Mouse (Mus musculus): ENCODE results near the gene Gprc5c. TPM values are rescaled to one million over a fixed set of nuclear protein-coding genes. Genes with fewer than 3 reads are reported as not detected.

The Gprc5c gene
- 24.3 TPM for polyA plus RNA-seq (2014; fragmentation: Illumina TruSeq; extraction: RNeasy Lipid Tissue Mini Kit (QIAGEN cat#74804); ENCODE audit: low read depth, low replicate concordance)

DNA sequence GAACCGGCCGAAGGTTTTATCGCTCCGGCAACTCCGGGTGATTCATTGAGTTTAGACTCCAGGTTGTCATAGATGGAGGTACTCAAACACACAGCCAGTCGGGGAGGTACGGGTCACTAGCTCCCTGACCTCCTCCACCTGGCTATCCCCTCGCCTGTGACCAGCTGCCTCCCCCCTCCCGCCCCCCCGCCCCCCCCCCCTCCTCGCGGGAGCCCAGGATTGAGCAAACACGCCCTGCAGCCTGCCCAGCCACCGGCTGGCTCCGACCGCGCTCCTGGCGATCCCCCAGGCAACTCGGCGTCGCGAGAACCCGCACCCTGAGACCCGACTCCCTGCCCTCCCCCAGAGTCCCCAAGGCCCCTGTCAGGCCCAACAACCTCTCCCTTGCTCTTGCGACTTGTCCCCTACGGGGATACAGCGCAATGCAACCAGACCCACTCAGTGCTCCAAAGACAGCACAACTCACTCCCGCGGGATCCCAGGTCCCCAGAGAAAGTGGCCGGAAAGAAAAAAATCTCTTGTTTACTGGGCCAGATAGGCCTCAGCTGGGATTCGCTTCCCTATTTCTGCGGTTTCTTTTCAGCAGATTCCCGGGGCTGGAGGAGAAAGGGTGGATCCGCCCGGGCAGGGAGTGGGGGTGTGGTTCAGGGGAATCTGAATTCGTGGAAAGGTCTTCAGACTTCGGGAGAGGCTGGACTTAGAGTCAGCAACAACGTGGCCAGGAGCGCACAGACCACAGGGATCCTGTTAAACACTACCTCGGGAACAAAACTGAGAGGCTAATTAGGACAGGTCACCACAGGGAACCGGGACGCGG is at the start of gene Gprc5c:
Gprc5c (plus strand) TSS at position 701 of the 817 bp plus-strand sequence.

DNA sequence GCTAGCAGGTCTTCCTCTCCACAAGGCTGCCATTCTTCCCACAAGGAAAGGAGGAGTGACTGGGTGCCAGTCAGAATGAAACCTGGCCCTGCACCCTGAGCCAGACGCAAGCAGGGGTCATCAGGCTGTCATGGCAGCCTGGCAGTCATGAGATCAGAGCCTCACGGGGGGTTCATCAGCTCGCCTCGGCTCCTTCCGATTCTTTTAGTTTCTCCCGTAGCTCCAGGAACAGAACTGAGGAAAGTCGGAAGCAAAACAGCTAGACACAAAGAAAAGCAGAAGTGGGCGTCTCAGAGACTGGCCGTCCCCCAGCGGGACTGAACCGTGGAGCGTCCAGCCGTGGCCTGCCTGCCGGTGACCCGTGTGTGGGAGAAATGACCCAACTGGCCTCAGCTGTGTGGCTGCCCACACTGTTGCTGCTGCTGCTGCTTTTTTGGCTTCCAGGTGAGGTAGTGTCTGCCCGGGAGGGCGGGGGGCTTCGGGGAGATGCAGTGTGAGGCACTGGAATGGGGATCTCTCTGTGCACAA is 39.1 kb downstream of the Gprc5c start, which contains the start of gene Cd300a:
Cd300a (plus strand) TSS at position 51 of the 528 bp plus-strand sequence.

Other genes with a start within 250 kb of the Gprc5c start
- gene Rpl38, start 182.6 kb upstream of the Gprc5c start, polyA plus RNA-seq (2014; fragmentation: Illumina TruSeq; extraction: RNeasy Lipid Tissue Mini Kit (QIAGEN cat#74804); ENCODE audit: low read depth, low replicate concordance): 170 TPM
- 1.9 TPM for gene Ttyh2, start 175.7 kb upstream of the Gprc5c start, polyA plus RNA-seq (2014; fragmentation: Illumina TruSeq; extraction: RNeasy Lipid Tissue Mini Kit (QIAGEN cat#74804); ENCODE audit: low read depth, low replicate concordance)
- not detected for gene Dnaic2, start 123.7 kb upstream of the Gprc5c start, polyA plus RNA-seq (2014; fragmentation: Illumina TruSeq; extraction: RNeasy Lipid Tissue Mini Kit (QIAGEN cat#74804); ENCODE audit: low read depth, low replicate concordance)
- not detected for gene Kif19a, start 85.8 kb upstream of the Gprc5c start, polyA plus RNA-seq (2014; fragmentation: Illumina TruSeq; extraction: RNeasy Lipid Tissue Mini Kit (QIAGEN cat#74804); ENCODE audit: low read depth, low replicate concordance)
- gene Btbd17, start 55.2 kb upstream of the Gprc5c start, polyA plus RNA-seq (2014; fragmentation: Illumina TruSeq; extraction: RNeasy Lipid Tissue Mini Kit (QIAGEN cat#74804); ENCODE audit: low read depth, low replicate concordance): not detected
- gene Gpr142, start 52.2 kb upstream of the Gprc5c start, polyA plus RNA-seq (2014; fragmentation: Illumina TruSeq; extraction: RNeasy Lipid Tissue Mini Kit (QIAGEN cat#74804); ENCODE audit: low read depth, low replicate concordance): not detected
- 0.36 TPM for gene Cd300a, start 38.9 kb downstream of the Gprc5c start, polyA plus RNA-seq (2014; fragmentation: Illumina TruSeq; extraction: RNeasy Lipid Tissue Mini Kit (QIAGEN cat#74804); ENCODE audit: low read depth, low replicate concordance)
- gene Cd300lb, start 83.2 kb downstream of the Gprc5c start, polyA plus RNA-seq (2014; fragmentation: Illumina TruSeq; extraction: RNeasy Lipid Tissue Mini Kit (QIAGEN cat#74804); ENCODE audit: low read depth, low replicate concordance): not detected
- gene Cd300c, start 118.0 kb downstream of the Gprc5c start, polyA plus RNA-seq (2014; fragmentation: Illumina TruSeq; extraction: RNeasy Lipid Tissue Mini Kit (QIAGEN cat#74804); ENCODE audit: low read depth, low replicate concordance): not detected
- 0.97 TPM for gene Cd300ld, start 138.8 kb downstream of the Gprc5c start, polyA plus RNA-seq (2014; fragmentation: Illumina TruSeq; extraction: RNeasy Lipid Tissue Mini Kit (QIAGEN cat#74804); ENCODE audit: low read depth, low replicate concordance)
- 0.53 TPM for gene Cd300c2, start 150.7 kb downstream of the Gprc5c start, polyA plus RNA-seq (2014; fragmentation: Illumina TruSeq; extraction: RNeasy Lipid Tissue Mini Kit (QIAGEN cat#74804); ENCODE audit: low read depth, low replicate concordance)
- gene Cd300ld2, start 165.0 kb downstream of the Gprc5c start, polyA plus RNA-seq (2014; fragmentation: Illumina TruSeq; extraction: RNeasy Lipid Tissue Mini Kit (QIAGEN cat#74804); ENCODE audit: low read depth, low replicate concordance): not detected
- gene Cd300ld4, start 175.9 kb downstream of the Gprc5c start, polyA plus RNA-seq (2014; fragmentation: Illumina TruSeq; extraction: RNeasy Lipid Tissue Mini Kit (QIAGEN cat#74804); ENCODE audit: low read depth, low replicate concordance): not detected
- not detected for gene Cd300ld5, start 186.6 kb downstream of the Gprc5c start, polyA plus RNA-seq (2014; fragmentation: Illumina TruSeq; extraction: RNeasy Lipid Tissue Mini Kit (QIAGEN cat#74804); ENCODE audit: low read depth, low replicate concordance)
- not detected for gene Cd300ld3, start 197.3 kb downstream of the Gprc5c start, polyA plus RNA-seq (2014; fragmentation: Illumina TruSeq; extraction: RNeasy Lipid Tissue Mini Kit (QIAGEN cat#74804); ENCODE audit: low read depth, low replicate concordance)
- gene Cd300e, start 211.0 kb downstream of the Gprc5c start, polyA plus RNA-seq (2014; fragmentation: Illumina TruSeq; extraction: RNeasy Lipid Tissue Mini Kit (QIAGEN cat#74804); ENCODE audit: low read depth, low replicate concordance): not detected
- not detected for gene Rab37, start 240.3 kb downstream of the Gprc5c start, polyA plus RNA-seq (2014; fragmentation: Illumina TruSeq; extraction: RNeasy Lipid Tissue Mini Kit (QIAGEN cat#74804); ENCODE audit: low read depth, low replicate concordance)

Data from kidney, adult 10 weeks (tissue).